Mouse (Mus musculus): Measurements from ENCODE around the gene Nicn1. TPM values are rescaled to one million over a fixed set of nuclear protein-coding genes. Genes with fewer than 3 reads are reported as not detected.
A peak's percentile ranks its signal among the peaks of the same experiment; 100 is the strongest.
"Not testable (repeated sequence)": the region's sequence is repeated elsewhere in the genome, so short reads cannot be mapped to it uniquely, and the experiment has no call there.

Nicn1 gene
- polyA plus RNA-seq, 1 experiment from 2014 or later = 30.1 TPM

- no peaks in the 10 kb centered on the region for H3K27me3 ChIP-seq (ENCODE audit: insufficient read depth, low read length)
- H3K4me2 ChIP-seq (ENCODE audit: low read length) = no peak overlapping the region
- no peak overlapping the region for H3K4me3 ChIP-seq (replicated peaks; ENCODE audit: low read depth, low read length)
- no peak for TF ChIP-seq CTCF (IDR thresholded peaks at IDR 0.05; ENCODE audit: low read depth)
- no peak overlapping the region for H3K9ac ChIP-seq (ENCODE audit: low read depth, low read length)
- H3K27ac ChIP-seq = no peak overlapping the region
- H3K36me3 ChIP-seq (ENCODE audit: insufficient read depth, low read length) = no peaks in the 10 kb centered on the region
- WGBS = 64% methylated on average over 10 of the region's 10 CpGs
- no peaks in the 10 kb centered on the region for H3K9me3 ChIP-seq (replicated peaks; ENCODE audit: low read length)
- ATAC-seq (replicated peaks; ENCODE audit: low FRiP score, low read depth) (no peak), DNase-seq (ENCODE audit: low spot score) (no peak)
- H3K4me1 ChIP-seq (replicated peaks; ENCODE audit: insufficient read depth, low read length) = peaks cover 11% of the 10 kb centered on the region
Observed at GRCm38 (mm10) chr9:108266261-108266935, 23.8 kb upstream of the Nicn1 start.

GRCm38 (mm10) chr9:108267691-108268090 lies 22.5 kb upstream of the Nicn1 start:
- ATAC-seq (replicated peaks; ENCODE audit: low FRiP score, low read depth) (no peak), DNase-seq (ENCODE audit: low spot score) (no peak)
- Histone ChIP-seq H3K27me3 (ENCODE audit: insufficient read depth, low read length) (no peaks in the 10 kb centered on the region), H3K4me3 (replicated peaks; ENCODE audit: low read depth, low read length) (no peak overlapping the region), H3K9me3 (replicated peaks; ENCODE audit: low read length) (no peaks in the 10 kb centered on the region), H3K9ac (ENCODE audit: low read depth, low read length) (no peak overlapping the region), H3K27ac (0 out of 2 replicates have a peak overlapping the region, but pooled peaks have one; percentile 8), H3K4me2 (ENCODE audit: low read length) (no peak overlapping the region), H3K4me1 (replicated peaks; ENCODE audit: insufficient read depth, low read length) (peaks cover 13% of the 10 kb centered on the region), H3K36me3 (ENCODE audit: insufficient read depth, low read length) (no peaks in the 10 kb centered on the region)
- TF ChIP-seq CTCF (IDR thresholded peaks at IDR 0.05; ENCODE audit: low read depth) = no peak
- 85% methylated on average over 7 of the region's 7 CpGs for WGBS

- not testable (repeated sequence) for H3K9me3 ChIP-seq (replicated peaks; ENCODE audit: low read length); H3K27ac ChIP-seq; DNase-seq (ENCODE audit: low spot score); H3K27me3 ChIP-seq (ENCODE audit: insufficient read depth, low read length); H3K4me2 ChIP-seq (ENCODE audit: low read length); H3K4me3 ChIP-seq (replicated peaks; ENCODE audit: low read depth, low read length); ATAC-seq (replicated peaks; ENCODE audit: low FRiP score, low read depth); H3K36me3 ChIP-seq (ENCODE audit: insufficient read depth, low read length); H3K9ac ChIP-seq (ENCODE audit: low read depth, low read length)
- H3K4me1 ChIP-seq (replicated peaks; ENCODE audit: insufficient read depth, low read length) = peaks cover 13% of the 10 kb centered on the region
- 76% methylated on average over 6 of the region's 7 CpGs for WGBS
Observed at GRCm38 (mm10) chr9:108268701-108269100, 21.5 kb upstream of the Nicn1 start.

- no peak for TF ChIP-seq CTCF (IDR thresholded peaks at IDR 0.05; ENCODE audit: low read depth)
- peaks cover 12% of the 10 kb centered on the region for H3K4me1 ChIP-seq (replicated peaks; ENCODE audit: insufficient read depth, low read length)
- H3K27ac ChIP-seq = peak overlapping the region; percentile 48; the same call in 1 of the 2 replicates
- DNase-seq (ENCODE audit: low spot score) (no peak), ATAC-seq (replicated peaks; ENCODE audit: low FRiP score, low read depth) (no peak)
- H3K9ac ChIP-seq (ENCODE audit: low read depth, low read length) = 0 out of 2 replicates have a peak overlapping the region, but pooled peaks have one; percentile 14
- 23% methylated on average over 2 of the region's 2 CpGs for WGBS
- no peaks in the 10 kb centered on the region for H3K36me3 ChIP-seq (ENCODE audit: insufficient read depth, low read length)
- no peak overlapping the region for H3K4me2 ChIP-seq (ENCODE audit: low read length)
- no peak overlapping the region for H3K4me3 ChIP-seq (replicated peaks; ENCODE audit: low read depth, low read length)
- no peaks in the 10 kb centered on the region for H3K27me3 ChIP-seq (ENCODE audit: insufficient read depth, low read length)
- no peaks in the 10 kb centered on the region for H3K9me3 ChIP-seq (replicated peaks; ENCODE audit: low read length)
Observed at GRCm38 (mm10) chr9:108271941-108272340, 18.3 kb upstream of the Nicn1 start.

GRCm38 (mm10) chr9:108272691-108273090 lies 17.5 kb upstream of the Nicn1 start:
- DNase-seq (ENCODE audit: low spot score) (no peak), ATAC-seq (replicated peaks; ENCODE audit: low FRiP score, low read depth) (no peak)
- no peak overlapping the region for H3K9ac ChIP-seq (ENCODE audit: low read depth, low read length)
- no peaks in the 10 kb centered on the region for H3K36me3 ChIP-seq (ENCODE audit: insufficient read depth, low read length)
- no peaks in the 10 kb centered on the region for H3K9me3 ChIP-seq (replicated peaks; ENCODE audit: low read length)
- peak overlapping the region; percentile 48; the same call in 1 of the 2 replicates for H3K27ac ChIP-seq
- TF ChIP-seq CTCF (IDR thresholded peaks at IDR 0.05; ENCODE audit: low read depth) = no peak; the same call in 1 of the 2 replicates
- 61% methylated on average over 5 of the region's 5 CpGs for WGBS
- peaks cover 12% of the 10 kb centered on the region for H3K4me1 ChIP-seq (replicated peaks; ENCODE audit: insufficient read depth, low read length)
- no peaks in the 10 kb centered on the region for H3K27me3 ChIP-seq (ENCODE audit: insufficient read depth, low read length)
- no peak overlapping the region for H3K4me3 ChIP-seq (replicated peaks; ENCODE audit: low read depth, low read length)
- no peak overlapping the region for H3K4me2 ChIP-seq (ENCODE audit: low read length)

GRCm38 (mm10) chr9:108273485-108273884 lies 16.7 kb upstream of the Nicn1 start:
- no peak for TF ChIP-seq CTCF (IDR thresholded peaks at IDR 0.05; ENCODE audit: low read depth)
- Histone ChIP-seq H3K9me3 (replicated peaks; ENCODE audit: low read length) (no peaks in the 10 kb centered on the region), H3K9ac (ENCODE audit: low read depth, low read length) (no peak overlapping the region), H3K4me3 (replicated peaks; ENCODE audit: low read depth, low read length) (no peak overlapping the region), H3K27ac (no peak overlapping the region), H3K36me3 (ENCODE audit: insufficient read depth, low read length) (no peaks in the 10 kb centered on the region), H3K4me1 (replicated peaks; ENCODE audit: insufficient read depth, low read length) (peaks cover 12% of the 10 kb centered on the region), H3K4me2 (ENCODE audit: low read length) (no peak overlapping the region), H3K27me3 (ENCODE audit: insufficient read depth, low read length) (no peaks in the 10 kb centered on the region)
- no peak for ATAC-seq (replicated peaks; ENCODE audit: low FRiP score, low read depth)
- 80% methylated on average over 4 of the region's 4 CpGs for WGBS
- no peak for DNase-seq (ENCODE audit: low spot score)
